Mouse (Mus musculus) heart, adult 2 months (tissue): Measurements from ENCODE around the gene Zfp366.

Source experiments
- CTCF ChIP-seq: fragments of 200-600 bp; IDR thresholded peaks from 2 replicates; pipeline ENCODE4 v1.8.1; 2022; ENCODE audit warnings: antibody characterized with exemption, mild to moderate bottlenecking, moderate library complexity
- POLR2A ChIP-seq: fragments of 200-500 bp; IDR thresholded peaks from 2 replicates; pipeline ENCODE4 v1.6.1; 2011; ENCODE audit warnings: mild to moderate bottlenecking, low read depth, low read length, control low read depth; ENCODE audit not compliant: insufficient read depth

DNA sequence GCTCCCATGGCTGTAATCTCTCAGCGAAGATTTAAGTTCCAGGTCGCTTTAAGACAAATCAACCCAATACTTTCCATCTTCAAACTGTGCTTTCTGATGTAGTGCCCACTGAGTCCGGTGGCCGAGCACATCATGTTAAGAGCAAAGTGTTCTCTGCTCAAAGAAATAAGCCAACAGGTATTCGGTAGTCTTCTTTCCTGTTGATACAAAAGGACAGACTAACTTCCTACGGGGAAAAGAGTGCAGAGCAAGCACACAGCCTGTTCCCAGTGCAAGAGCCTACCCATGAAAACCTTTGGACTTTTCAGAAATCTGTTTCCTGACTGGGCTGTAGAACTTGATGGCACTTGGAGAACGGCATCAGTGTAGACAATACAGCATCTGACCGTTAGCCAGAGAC is 39.3 kb downstream of the Zfp366 start:
- TF ChIP-seq CTCF (no peak), POLR2A (no peak)
